Mouse (Mus musculus) midbrain, embryonic 11.5 days (tissue): ENCODE measurements at regions not wholly inside any gene's neighbourhood (a gene's known extent, or its start where the extent isn't known, plus 50 kb on each side); places are given as distances from the start of the nearest gene placed in this dataset.

Source experiments
- ATAC-seq: fragments of 200-750 bp; cut with Nextera tagmentation; 2 replicates; pipeline ENCODE4 v1.8.0; 2017; ENCODE audit warnings: moderate TSS enrichment, moderate library complexity; ENCODE audit not compliant: low FRiP score
- DNase-seq: peaks from one replicate; pipeline ENCODE4 v3.0.0; 2015; ENCODE audit warnings: low spot score; ENCODE audit errors: missing footprints
- H3K27ac ChIP-seq: fragments of 300-500 bp; sonication (generic); 2 replicates; pipeline ENCODE4 v1.5.1; 2014; ENCODE audit warnings: low read depth, low read length
- H3K27me3 ChIP-seq: fragments of 300-500 bp; sonication (generic); 2 replicates; pipeline ENCODE4 v1.6.1; 2014; ENCODE audit warnings: mild to moderate bottlenecking, low read length, moderate library complexity, mixed read lengths; ENCODE audit not compliant: control insufficient read depth, insufficient read depth
- H3K36me3 ChIP-seq: fragments of 300-500 bp; sonication (generic); 2 replicates; pipeline ENCODE4 v1.6.1; 2014; ENCODE audit warnings: mild to moderate bottlenecking, low read length, moderate library complexity, mixed read lengths; ENCODE audit not compliant: control insufficient read depth, insufficient read depth
- H3K4me1 ChIP-seq: fragments of 300-500 bp; sonication (generic); 2 replicates; pipeline ENCODE4 v1.6.1; 2014; ENCODE audit warnings: low read length; ENCODE audit not compliant: control insufficient read depth, insufficient read depth
- H3K4me2 ChIP-seq: fragments of 300-500 bp; sonication (generic); 2 replicates; pipeline ENCODE4 v1.6.1; 2014; ENCODE audit warnings: mild to moderate bottlenecking, moderate library complexity
- H3K4me3 ChIP-seq: fragments of 300-500 bp; sonication (generic); 2 replicates; pipeline ENCODE4 v1.5.1; 2014; ENCODE audit warnings: low read depth, low read length
- H3K9ac ChIP-seq: fragments of 300-500 bp; sonication (generic); 2 replicates; pipeline ENCODE4 v1.6.1; 2014; ENCODE audit warnings: low read length
- H3K9me3 ChIP-seq: fragments of 300-500 bp; sonication (generic); 2 replicates; pipeline ENCODE4 v1.6.1; 2016; ENCODE audit warnings: low read length; ENCODE audit not compliant: control insufficient read depth
- WGBS: fragments of 180-500 bp; shearing (Covaris S2); extraction: QIAGEN DNeasy Blood & Tissue Kit; methylation state at CpG from one replicate; pipeline ENCODE4 v1.1.7; 2014; 5-methylcytosine and 5-hydroxymethylcytosine counted together

GRCm38 (mm10) chr12:117389516-117390347 is 126.5 kb upstream of the Rapgef5 start:
- DNase-seq = no peak
- Histone ChIP-seq H3K4me2 (no peak overlapping the region), H3K27ac (no peak overlapping the region), H3K4me1 (no peaks in the 10 kb centered on the region), H3K36me3 (no peaks in the 10 kb centered on the region), H3K9ac (no peak overlapping the region), H3K9me3 (no peaks in the 10 kb centered on the region), H3K27me3 (no peaks in the 10 kb centered on the region), H3K4me3 (no peak overlapping the region)
- WGBS = 89% methylated on average over 7 of the region's 7 CpGs
- ATAC-seq = no peak

GRCm38 (mm10) chr12:117397512-117397911 is 118.8 kb upstream of the Rapgef5 start:
- Histone ChIP-seq H3K27me3 (no peaks in the 10 kb centered on the region), H3K9ac (no peak overlapping the region), H3K4me2 (no peak overlapping the region), H3K4me1 (no peaks in the 10 kb centered on the region), H3K27ac (no peak overlapping the region), H3K36me3 (no peaks in the 10 kb centered on the region), H3K9me3 (no peaks in the 10 kb centered on the region), H3K4me3 (no peak overlapping the region)
- ATAC-seq (no peak), DNase-seq (peak; percentile 51)
- 89% methylated on average over 3 of the region's 3 CpGs for WGBS

- Histone ChIP-seq H3K9me3 (no peaks in the 10 kb centered on the region), H3K4me1 (no peaks in the 10 kb centered on the region), H3K4me3 (no peak overlapping the region), H3K36me3 (no peaks in the 10 kb centered on the region), H3K9ac (no peak overlapping the region), H3K27me3 (no peaks in the 10 kb centered on the region), H3K27ac (no peak overlapping the region), H3K4me2 (no peak overlapping the region)
- WGBS = 9% methylated on average over 7 of the region's 7 CpGs
- DNase-seq (peak; percentile 98), ATAC-seq (peak; percentile 73)
These were observed 112.6 kb upstream of the Rapgef5 start for GRCm38 (mm10) chr12:117403513-117404156.

GRCm38 (mm10) chr12:117404157-117404752 is 112.0 kb upstream of the Rapgef5 start:
- Histone ChIP-seq H3K4me1 (no peaks in the 10 kb centered on the region), H3K27ac (no peak overlapping the region), H3K9me3 (no peaks in the 10 kb centered on the region), H3K27me3 (no peaks in the 10 kb centered on the region), H3K4me3 (no peak overlapping the region), H3K4me2 (no peak overlapping the region), H3K9ac (no peak overlapping the region), H3K36me3 (no peaks in the 10 kb centered on the region)
- DNase-seq (no peak), ATAC-seq (no peak)
- WGBS = 70% methylated on average over 5 of the region's 5 CpGs

GRCm38 (mm10) chr12:117406832-117407231 is 109.4 kb upstream of the Rapgef5 start:
- no peak for DNase-seq
- H3K4me3 ChIP-seq = no peak overlapping the region
- no peaks in the 10 kb centered on the region for H3K27me3 ChIP-seq
- no peaks in the 10 kb centered on the region for H3K4me1 ChIP-seq
- H3K9me3 ChIP-seq = no peaks in the 10 kb centered on the region
- no peaks in the 10 kb centered on the region for H3K36me3 ChIP-seq
- 89% methylated on average over 9 of the region's 9 CpGs for WGBS
- no peak overlapping the region for H3K4me2 ChIP-seq
- no peak for ATAC-seq
- H3K27ac ChIP-seq = no peak overlapping the region
- no peak overlapping the region for H3K9ac ChIP-seq

GRCm38 (mm10) chr12:117410604-117411003 is 105.7 kb upstream of the Rapgef5 start:
- H3K4me2 ChIP-seq = no peak overlapping the region
- H3K9me3 ChIP-seq = no peaks in the 10 kb centered on the region
- WGBS = 52% methylated on average over 1 of the region's 1 CpGs
- no peak for DNase-seq
- no peak overlapping the region for H3K9ac ChIP-seq
- H3K27me3 ChIP-seq = no peaks in the 10 kb centered on the region
- ATAC-seq = no peak
- H3K4me1 ChIP-seq = no peaks in the 10 kb centered on the region; the same call in 1 of the 2 replicates
- no peak overlapping the region for H3K27ac ChIP-seq
- no peaks in the 10 kb centered on the region for H3K36me3 ChIP-seq
- H3K4me3 ChIP-seq = no peak overlapping the region

GRCm38 (mm10) chr12:117412257-117412656 is 104.0 kb upstream of the Rapgef5 start:
- no peak overlapping the region for H3K27ac ChIP-seq
- no peak overlapping the region for H3K4me3 ChIP-seq
- WGBS = 78% methylated on average over 6 of the region's 6 CpGs
- H3K36me3 ChIP-seq = no peaks in the 10 kb centered on the region
- no peak overlapping the region for H3K4me2 ChIP-seq
- H3K4me1 ChIP-seq = no peaks in the 10 kb centered on the region; the same call in 1 of the 2 replicates
- DNase-seq = no peak
- no peak for ATAC-seq
- H3K9ac ChIP-seq = no peak overlapping the region
- H3K27me3 ChIP-seq = no peaks in the 10 kb centered on the region
- H3K9me3 ChIP-seq = no peaks in the 10 kb centered on the region

GRCm38 (mm10) chr12:117412779-117413505 is 103.3 kb upstream of the Rapgef5 start:
- Histone ChIP-seq H3K4me2 (no peak overlapping the region), H3K9me3 (no peaks in the 10 kb centered on the region), H3K27me3 (no peaks in the 10 kb centered on the region), H3K9ac (no peak overlapping the region), H3K36me3 (no peaks in the 10 kb centered on the region), H3K4me3 (no peak overlapping the region), H3K27ac (no peak overlapping the region), H3K4me1 (no peaks in the 10 kb centered on the region; the same call in 1 of the 2 replicates)
- 68% methylated on average over 2 of the region's 2 CpGs for WGBS
- ATAC-seq = peak; percentile 63; the same call in 1 of the 2 replicates
- DNase-seq = no peak
